Mouse (Mus musculus) c-Kit-positive CD71-positive TER-119-negative erythroid progenitor cells, embryonic 14.5 days (primary cell): Measurements from ENCODE around the gene B4galnt3.
"Not testable (repeated sequence)": the region's sequence is repeated elsewhere in the genome, so short reads cannot be mapped to it uniquely, and the experiment has no call there.

Experiments
- DNase-seq: peaks from one replicate; pipeline ENCODE4 v3.0.0-alpha.2; 2013; ENCODE audit warnings: low read depth

The B4galnt3 gene

GRCm38 (mm10) chr6:120294056-120294784 is at the start of gene B4galnt3, which contains the start of gene D330020A13Rik:
Gene B4galnt3, minus strand, starts transcription at chr6:120294559.
Gene D330020A13Rik, plus strand, starts transcription at chr6:120294364.
- no peak for DNase-seq

GRCm38 (mm10) chr6:120343992-120344391 is 49.6 kb upstream of the B4galnt3 start:
- no peak for DNase-seq

- DNase-seq, result no peak
Observed at GRCm38 (mm10) chr6:120332351-120332750, 38.0 kb upstream of the B4galnt3 start.

GRCm38 (mm10) chr6:120324295-120324927 is 30.1 kb upstream of the B4galnt3 start:
- DNase-seq, result peak; percentile 69

- no peak for DNase-seq
Observed at GRCm38 (mm10) chr6:120320369-120320768, 26.0 kb upstream of the B4galnt3 start.

- no peak for DNase-seq
Observed at GRCm38 (mm10) chr6:120319129-120319528, 24.8 kb upstream of the B4galnt3 start.

- no peak for DNase-seq
Observed at GRCm38 (mm10) chr6:120318303-120318940, 24.1 kb upstream of the B4galnt3 start.

GRCm38 (mm10) chr6:120312443-120312842 is 18.1 kb upstream of the B4galnt3 start:
- DNase-seq, result no peak

GRCm38 (mm10) chr6:120309787-120310186 is 15.4 kb upstream of the B4galnt3 start:
- no peak for DNase-seq

- no peak for DNase-seq
Observed at GRCm38 (mm10) chr6:120309338-120309737, 15.0 kb upstream of the B4galnt3 start.

- no peak for DNase-seq
Observed at GRCm38 (mm10) chr6:120306859-120307594, 12.7 kb upstream of the B4galnt3 start.

GRCm38 (mm10) chr6:120302755-120303316 is 8.5 kb upstream of the B4galnt3 start:
- DNase-seq, result no peak

- no peak for DNase-seq
Observed at GRCm38 (mm10) chr6:120301137-120301536, 6.8 kb upstream of the B4galnt3 start.

- not testable (repeated sequence) for DNase-seq
Observed at GRCm38 (mm10) chr6:120296589-120296988, 2.2 kb upstream of the B4galnt3 start.

- DNase-seq, result no peak
Observed at GRCm38 (mm10) chr6:120294785-120295133, 400 bp upstream of the B4galnt3 start.

GRCm38 (mm10) chr6:120291396-120292009 is 2.9 kb downstream of the B4galnt3 start:
- DNase-seq, result no peak

GRCm38 (mm10) chr6:120289430-120289829 is 4.9 kb downstream of the B4galnt3 start:
- no peak for DNase-seq

- DNase-seq, result no peak
Observed at GRCm38 (mm10) chr6:120288541-120288940, 5.8 kb downstream of the B4galnt3 start.

GRCm38 (mm10) chr6:120287279-120287678 is 7.1 kb downstream of the B4galnt3 start:
- DNase-seq, result no peak

GRCm38 (mm10) chr6:120276874-120277449 is 17.4 kb downstream of the B4galnt3 start:
- DNase-seq, result no peak

- no peak for DNase-seq
Observed at GRCm38 (mm10) chr6:120275301-120275700, 19.1 kb downstream of the B4galnt3 start.
